Mouse (Mus musculus): ENCODE data around the gene Ptgis. TPM values are rescaled to one million over a fixed set of nuclear protein-coding genes. Genes with fewer than 3 reads are reported as not detected.

The Ptgis gene
- polyA plus RNA-seq, 1 experiment from 2014 or later = 26.6 TPM

DNA sequence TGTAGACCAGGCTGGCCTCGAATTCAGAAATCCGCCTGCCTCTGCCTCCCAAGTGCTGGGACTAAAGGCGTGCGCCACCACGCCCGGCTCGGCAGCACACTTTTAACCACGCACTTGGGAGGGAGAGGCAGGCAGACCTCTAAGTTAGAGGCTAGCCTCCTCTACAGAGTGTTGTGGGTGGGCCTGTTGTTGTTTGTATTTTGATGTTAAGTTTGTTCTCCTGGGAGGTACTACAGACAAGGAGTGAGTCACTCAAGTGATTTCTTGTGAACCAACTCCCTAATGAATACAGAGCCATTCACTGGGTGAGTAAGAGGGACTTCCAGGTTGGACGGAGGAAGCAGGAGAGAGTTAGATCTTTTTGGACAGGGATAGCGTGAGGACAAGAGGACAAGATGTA is 25.8 kb upstream of the Ptgis start:
- Histone ChIP-seq H3K36me3 (ENCODE audit: control insufficient read depth, insufficient read depth, low read length) (no peaks in the 10 kb centered on the region), H3K9ac (replicated peaks; ENCODE audit: low read depth, low read length) (no peak overlapping the region), H3K4me3 (ENCODE audit: low read depth, low read length) (no peak overlapping the region), H3K4me1 (ENCODE audit: control insufficient read depth, insufficient read depth, low read length) (no peaks in the 10 kb centered on the region), H3K27me3 (ENCODE audit: control insufficient read depth, insufficient read depth, low read length) (no peaks in the 10 kb centered on the region), H3K27ac (ENCODE audit: low read length) (no peak overlapping the region), H3K4me2 (replicated peaks; ENCODE audit: low read depth, low read length) (no peak overlapping the region), H3K9me3 (ENCODE audit: control insufficient read depth, low read depth, low read length) (no peaks in the 10 kb centered on the region)
- no peak for ATAC-seq (ENCODE audit: insufficient number of reproducible peaks, insufficient read depth, low FRiP score, low read depth)
- WGBS = 89% methylated on average over 10 of the region's 10 CpGs

DNA sequence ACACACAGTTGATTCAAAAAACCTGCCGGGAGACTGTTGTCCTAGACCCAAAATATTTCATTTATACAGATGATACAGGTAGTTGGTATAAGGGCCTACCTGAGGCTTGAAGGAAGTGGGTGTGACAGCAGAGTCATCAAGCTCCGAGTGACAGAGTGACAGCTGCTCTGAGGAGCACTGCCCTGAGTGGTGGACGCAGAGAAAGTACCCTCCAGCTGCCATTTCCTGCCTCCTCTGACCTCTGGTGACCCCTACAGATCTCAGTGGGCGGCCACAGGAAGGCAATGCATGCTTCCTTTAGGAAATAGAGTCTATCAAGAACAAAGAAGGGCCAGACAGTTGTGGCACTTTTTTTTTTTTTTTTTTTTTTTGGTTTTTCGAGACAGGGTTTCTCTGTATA is 25.4 kb upstream of the Ptgis start:
- Histone ChIP-seq H3K27me3 (ENCODE audit: control insufficient read depth, insufficient read depth, low read length) (no peaks in the 10 kb centered on the region), H3K36me3 (ENCODE audit: control insufficient read depth, insufficient read depth, low read length) (no peaks in the 10 kb centered on the region), H3K9ac (replicated peaks; ENCODE audit: low read depth, low read length) (no peak overlapping the region), H3K27ac (ENCODE audit: low read length) (no peak overlapping the region), H3K4me2 (replicated peaks; ENCODE audit: low read depth, low read length) (no peak overlapping the region), H3K4me1 (ENCODE audit: control insufficient read depth, insufficient read depth, low read length) (no peaks in the 10 kb centered on the region; the same call in 1 of the 2 replicates), H3K4me3 (ENCODE audit: low read depth, low read length) (no peak overlapping the region), H3K9me3 (ENCODE audit: control insufficient read depth, low read depth, low read length) (no peaks in the 10 kb centered on the region)
- ATAC-seq (ENCODE audit: insufficient number of reproducible peaks, insufficient read depth, low FRiP score, low read depth) = no peak
- 58% methylated on average over 4 of the region's 5 CpGs for WGBS

DNA sequence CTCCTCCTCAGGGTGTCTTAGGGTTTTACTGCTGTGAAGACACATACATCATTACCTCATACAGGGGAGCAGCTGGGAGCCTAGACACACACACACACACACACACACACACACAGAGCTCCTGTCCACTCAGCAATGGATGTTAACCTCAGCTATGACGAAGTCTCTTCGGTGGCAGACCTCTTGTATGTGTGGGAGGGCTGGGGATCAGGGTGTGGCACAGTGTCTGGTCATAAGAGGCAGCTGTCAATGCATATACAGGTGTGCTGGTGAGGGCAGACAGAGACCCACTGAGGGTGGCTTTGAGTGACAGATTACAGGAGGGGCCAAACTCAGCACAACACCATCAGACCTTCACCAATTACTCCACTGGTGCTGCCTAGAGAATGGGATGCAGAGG is 24.6 kb upstream of the Ptgis start:
- H3K9me3 ChIP-seq (ENCODE audit: control insufficient read depth, low read depth, low read length) = no peaks in the 10 kb centered on the region
- H3K9ac ChIP-seq (replicated peaks; ENCODE audit: low read depth, low read length) = no peak overlapping the region
- no peaks in the 10 kb centered on the region for H3K36me3 ChIP-seq (ENCODE audit: control insufficient read depth, insufficient read depth, low read length)
- WGBS = 84% methylated on average over 2 of the region's 2 CpGs
- no peaks in the 10 kb centered on the region for H3K27me3 ChIP-seq (ENCODE audit: control insufficient read depth, insufficient read depth, low read length)
- H3K4me2 ChIP-seq (replicated peaks; ENCODE audit: low read depth, low read length) = no peak overlapping the region
- H3K4me1 ChIP-seq (ENCODE audit: control insufficient read depth, insufficient read depth, low read length) = no peaks in the 10 kb centered on the region; the same call in 1 of the 2 replicates
- no peak for ATAC-seq (ENCODE audit: insufficient number of reproducible peaks, insufficient read depth, low FRiP score, low read depth)
- no peak overlapping the region for H3K27ac ChIP-seq (ENCODE audit: low read length)
- H3K4me3 ChIP-seq (ENCODE audit: low read depth, low read length) = no peak overlapping the region

- no peaks in the 10 kb centered on the region for H3K9me3 ChIP-seq (ENCODE audit: control insufficient read depth, low read depth, low read length)
- H3K27me3 ChIP-seq (ENCODE audit: control insufficient read depth, insufficient read depth, low read length) = no peaks in the 10 kb centered on the region
- H3K4me2 ChIP-seq (replicated peaks; ENCODE audit: low read depth, low read length) = no peak overlapping the region
- no peaks in the 10 kb centered on the region; the same call in 1 of the 2 replicates for H3K4me1 ChIP-seq (ENCODE audit: control insufficient read depth, insufficient read depth, low read length)
- WGBS = 84% methylated on average over 11 of the region's 11 CpGs
- no peak overlapping the region for H3K9ac ChIP-seq (replicated peaks; ENCODE audit: low read depth, low read length)
- no peak overlapping the region for H3K27ac ChIP-seq (ENCODE audit: low read length)
- H3K4me3 ChIP-seq (ENCODE audit: low read depth, low read length) = no peak overlapping the region
- no peak for ATAC-seq (ENCODE audit: insufficient number of reproducible peaks, insufficient read depth, low FRiP score, low read depth)
- H3K36me3 ChIP-seq (ENCODE audit: control insufficient read depth, insufficient read depth, low read length) = no peaks in the 10 kb centered on the region
These were observed 23.5 kb upstream of the Ptgis start for GRCm38 (mm10) chr2:167263931-167264330.

- no peaks in the 10 kb centered on the region for H3K36me3 ChIP-seq (ENCODE audit: control insufficient read depth, insufficient read depth, low read length)
- no peak overlapping the region for H3K9ac ChIP-seq (replicated peaks; ENCODE audit: low read depth, low read length)
- H3K4me1 ChIP-seq (ENCODE audit: control insufficient read depth, insufficient read depth, low read length) = no peaks in the 10 kb centered on the region; the same call in 1 of the 2 replicates
- ATAC-seq (ENCODE audit: insufficient number of reproducible peaks, insufficient read depth, low FRiP score, low read depth) = no peak
- H3K4me3 ChIP-seq (ENCODE audit: low read depth, low read length) = no peak overlapping the region
- no peak overlapping the region for H3K27ac ChIP-seq (ENCODE audit: low read length)
- no peaks in the 10 kb centered on the region for H3K27me3 ChIP-seq (ENCODE audit: control insufficient read depth, insufficient read depth, low read length)
- no peak overlapping the region for H3K4me2 ChIP-seq (replicated peaks; ENCODE audit: low read depth, low read length)
- WGBS = 73% methylated on average over 8 of the region's 8 CpGs
- H3K9me3 ChIP-seq (ENCODE audit: control insufficient read depth, low read depth, low read length) = no peaks in the 10 kb centered on the region
These were observed 22.8 kb upstream of the Ptgis start for GRCm38 (mm10) chr2:167263040-167263810.

DNA sequence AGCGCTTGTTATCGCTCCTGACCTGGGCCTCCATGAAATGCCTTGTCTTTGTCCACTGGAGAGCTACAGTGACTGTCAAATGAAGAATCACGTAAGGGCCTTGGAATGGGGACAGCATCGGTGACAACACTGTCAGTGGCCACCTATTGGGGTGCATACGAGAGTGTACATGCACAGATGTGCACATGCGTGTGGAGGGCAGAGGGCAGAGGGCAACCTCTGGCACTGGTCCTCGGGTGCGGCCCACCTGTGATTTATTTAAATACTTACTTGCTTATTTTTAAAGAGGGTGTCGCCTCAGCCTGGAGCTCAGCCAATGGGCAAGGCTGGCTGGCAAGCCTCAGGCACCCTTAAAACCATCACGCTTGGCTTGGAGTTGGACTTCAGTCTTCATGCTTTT is 22.0 kb upstream of the Ptgis start:
- no peak overlapping the region for H3K4me2 ChIP-seq (replicated peaks; ENCODE audit: low read depth, low read length)
- no peaks in the 10 kb centered on the region for H3K36me3 ChIP-seq (ENCODE audit: control insufficient read depth, insufficient read depth, low read length)
- no peaks in the 10 kb centered on the region for H3K9me3 ChIP-seq (ENCODE audit: control insufficient read depth, low read depth, low read length)
- H3K27me3 ChIP-seq (ENCODE audit: control insufficient read depth, insufficient read depth, low read length) = no peaks in the 10 kb centered on the region
- no peak for ATAC-seq (ENCODE audit: insufficient number of reproducible peaks, insufficient read depth, low FRiP score, low read depth)
- no peak overlapping the region for H3K9ac ChIP-seq (replicated peaks; ENCODE audit: low read depth, low read length)
- H3K4me1 ChIP-seq (ENCODE audit: control insufficient read depth, insufficient read depth, low read length) = no peaks in the 10 kb centered on the region; the same call in 1 of the 2 replicates
- no peak overlapping the region for H3K4me3 ChIP-seq (ENCODE audit: low read depth, low read length)
- H3K27ac ChIP-seq (ENCODE audit: low read length) = no peak overlapping the region
- WGBS = 86% methylated on average over 10 of the region's 10 CpGs

DNA sequence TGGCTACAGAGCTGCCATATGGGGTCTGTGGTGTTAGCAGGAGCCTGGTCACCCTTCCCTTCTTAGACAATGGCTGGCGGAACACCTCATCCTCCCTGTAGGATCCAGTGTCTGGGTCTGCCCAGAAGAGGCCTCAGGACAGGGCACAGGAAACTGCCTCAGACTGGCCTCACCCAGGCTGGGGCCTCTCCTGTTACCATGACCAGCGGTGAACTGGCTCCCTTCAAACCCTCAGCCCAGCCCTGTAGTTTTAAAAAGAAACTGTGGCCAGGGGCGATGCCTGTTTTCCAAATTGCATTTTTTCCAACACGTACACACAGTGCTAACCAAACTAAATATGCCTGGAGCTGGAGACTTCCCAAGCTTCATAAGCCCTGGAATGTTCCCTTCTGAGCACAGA is 20.7 kb upstream of the Ptgis start:
- Histone ChIP-seq H3K27ac (ENCODE audit: low read length) (no peak overlapping the region), H3K4me2 (replicated peaks; ENCODE audit: low read depth, low read length) (no peak overlapping the region), H3K4me1 (ENCODE audit: control insufficient read depth, insufficient read depth, low read length) (no peaks in the 10 kb centered on the region; the same call in 1 of the 2 replicates), H3K4me3 (ENCODE audit: low read depth, low read length) (no peak overlapping the region), H3K27me3 (ENCODE audit: control insufficient read depth, insufficient read depth, low read length) (no peaks in the 10 kb centered on the region), H3K36me3 (ENCODE audit: control insufficient read depth, insufficient read depth, low read length) (no peaks in the 10 kb centered on the region), H3K9me3 (ENCODE audit: control insufficient read depth, low read depth, low read length) (no peaks in the 10 kb centered on the region), H3K9ac (replicated peaks; ENCODE audit: low read depth, low read length) (no peak overlapping the region)
- no peak for ATAC-seq (ENCODE audit: insufficient number of reproducible peaks, insufficient read depth, low FRiP score, low read depth)
- WGBS = 69% methylated on average over 4 of the region's 4 CpGs

DNA sequence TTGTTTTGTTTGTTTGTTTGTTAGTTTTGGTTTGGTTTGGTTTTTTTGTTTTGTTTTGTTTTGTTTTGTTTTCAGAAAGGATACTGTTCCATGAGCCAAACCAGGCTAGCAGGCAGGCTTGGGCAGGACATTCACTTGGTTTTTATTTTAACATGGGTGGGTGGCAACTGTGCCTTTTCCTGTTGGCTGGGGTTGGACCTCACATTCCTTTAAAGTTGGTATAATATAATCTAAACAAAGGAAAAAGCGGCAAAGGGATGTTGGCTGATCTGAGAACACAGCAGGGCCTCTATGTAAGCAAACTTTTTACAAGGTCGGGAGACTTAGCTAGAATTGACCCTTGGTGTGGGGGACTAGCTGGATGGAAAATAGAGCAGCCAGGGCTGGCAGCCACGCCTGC is 17.4 kb upstream of the Ptgis start:
- H3K4me2 ChIP-seq (replicated peaks; ENCODE audit: low read depth, low read length) = no peak overlapping the region
- no peaks in the 10 kb centered on the region for H3K27me3 ChIP-seq (ENCODE audit: control insufficient read depth, insufficient read depth, low read length)
- ATAC-seq (ENCODE audit: insufficient number of reproducible peaks, insufficient read depth, low FRiP score, low read depth) = no peak

DNA sequence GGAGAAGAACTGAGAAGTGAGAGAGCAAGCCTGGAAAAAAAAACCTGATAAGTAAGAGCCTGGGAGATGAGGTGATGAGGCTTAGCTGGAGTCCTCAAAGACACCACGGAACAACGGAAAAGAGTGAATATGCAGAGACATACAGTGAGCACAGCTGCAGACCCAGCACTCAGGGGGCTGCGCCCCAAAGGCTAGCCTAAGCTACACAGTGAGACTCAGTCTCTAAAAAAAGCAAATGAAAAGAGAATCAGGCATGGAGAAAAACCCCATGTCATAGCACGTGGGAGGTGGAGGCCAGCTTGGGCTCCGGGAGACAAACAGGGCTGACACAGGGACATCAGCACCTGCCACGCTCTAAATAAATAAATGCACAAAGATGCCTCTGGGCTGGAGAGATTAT is 14.4 kb upstream of the Ptgis start:
- H3K4me3 ChIP-seq (ENCODE audit: low read depth, low read length) = no peak overlapping the region
- H3K4me1 ChIP-seq (ENCODE audit: control insufficient read depth, insufficient read depth, low read length) = peaks cover 28% of the 10 kb centered on the region
- H3K4me2 ChIP-seq (replicated peaks; ENCODE audit: low read depth, low read length) = no peak overlapping the region
- H3K27me3 ChIP-seq (ENCODE audit: control insufficient read depth, insufficient read depth, low read length) = no peaks in the 10 kb centered on the region
- H3K27ac ChIP-seq (ENCODE audit: low read length) = no peak overlapping the region
- no peak for ATAC-seq (ENCODE audit: insufficient number of reproducible peaks, insufficient read depth, low FRiP score, low read depth)
- no peak overlapping the region for H3K9ac ChIP-seq (replicated peaks; ENCODE audit: low read depth, low read length)
- no peaks in the 10 kb centered on the region for H3K9me3 ChIP-seq (ENCODE audit: control insufficient read depth, low read depth, low read length)
- WGBS = 60% methylated on average over 6 of the region's 6 CpGs
- H3K36me3 ChIP-seq (ENCODE audit: control insufficient read depth, insufficient read depth, low read length) = no peaks in the 10 kb centered on the region

More for the DNA sequence above, 17.4 kb upstream of the Ptgis start:
- Histone ChIP-seq H3K9ac (replicated peaks; ENCODE audit: low read depth, low read length) (no peak overlapping the region), H3K9me3 (ENCODE audit: control insufficient read depth, low read depth, low read length) (no peaks in the 10 kb centered on the region), H3K36me3 (ENCODE audit: control insufficient read depth, insufficient read depth, low read length) (no peaks in the 10 kb centered on the region), H3K27ac (ENCODE audit: low read length) (no peak overlapping the region; the same call in 1 of the 2 replicates), H3K4me1 (ENCODE audit: control insufficient read depth, insufficient read depth, low read length) (peaks cover 1% of the 10 kb centered on the region; the same call in 1 of the 2 replicates), H3K4me3 (ENCODE audit: low read depth, low read length) (no peak overlapping the region)
- 24% methylated on average over 3 of the region's 3 CpGs for WGBS
